Mouse (Mus musculus): ENCODE results near the gene Tnip2.

- TF ChIP-seq CTCF (conservative IDR thresholded peaks at IDR 0.05 in 1 of 2, IDR thresholded peaks at IDR 0.05 in 1 of 2; ENCODE audit: low read depth in 2 of 2, low read length in 2 of 2) (no peak), MAFK (IDR thresholded peaks at IDR 0.05; ENCODE audit: insufficient replicate concordance, low read length) (no peak), RCOR1 (conservative IDR thresholded peaks at IDR 0.05; ENCODE audit: low read depth, low read length) (no peak), EP300 (IDR thresholded peaks at IDR 0.05; ENCODE audit: low read length) (no peak)
These were observed 28.1 kb downstream of the Tnip2 start for GRCm38 (mm10) chr5:34485731-34486130.

Measured in CH12.LX (cell line).